ENCODE assay signal across 19 mouse cellular contexts in the genomic region with DNA sequence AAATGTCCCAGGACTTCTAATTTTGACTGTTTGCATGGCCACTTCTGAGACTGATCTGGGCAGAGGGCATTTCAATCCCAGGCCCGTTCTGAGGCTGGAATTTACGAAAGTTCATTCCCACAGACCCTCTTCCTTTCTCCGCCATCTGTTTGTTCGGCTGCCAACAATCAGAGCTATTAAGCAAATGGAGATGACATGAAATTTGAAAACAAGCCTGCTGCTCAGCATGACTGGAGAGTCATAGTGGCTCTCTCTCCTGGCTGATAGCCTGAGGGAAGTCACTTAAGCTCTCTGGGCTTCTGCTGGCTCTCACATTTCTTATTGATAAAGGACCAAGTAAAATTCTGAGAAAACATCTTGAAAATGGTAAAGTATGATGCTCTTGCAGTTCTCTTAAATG.
A peak's percentile ranks its signal among the peaks of the same experiment; 100 is the strongest.
DNase-seq lines count a peak whose midpoint lies in the region; ATAC-seq and TF ChIP-seq lines count a peak whose summit lies in the region.
"Had no signal": no experiment of that assay in that cellular context is flagged by ENCODE, and none has a peak within 500 bp of the region (broad histone marks: within the 10 kb centered on the region; RNA-seq: fewer than 3 reads in every experiment).

No protein-coding gene starts in this region.

- H3K9ac ChIP-seq in hindbrain, embryonic 14.5 days, result no peak overlapping the region
- no peak overlapping the region for H3K9ac ChIP-seq in hindbrain, embryonic 11.5 days (ENCODE audit: low read depth, low read length)
- no peak overlapping the region for H3K9ac ChIP-seq in midbrain, postnatal 0 days (replicated peaks; ENCODE audit: low read length, poor library complexity, severe bottlenecking)
- H3K9ac ChIP-seq in midbrain, embryonic 13.5 days (replicated peaks), result no peak overlapping the region
- H3K9ac ChIP-seq: heart, embryonic 13.5 days; neural tube, embryonic 12.5 days had no signal

- TF ChIP-seq CTCF in midbrain, postnatal 0 days (IDR thresholded peaks at IDR 0.05), result no peak

- no peak overlapping the region for H3K4me2 ChIP-seq in hindbrain, embryonic 14.5 days (replicated peaks)
- H3K4me2 ChIP-seq in hindbrain, embryonic 11.5 days (replicated peaks; ENCODE audit: low read depth, low read length), result no peak overlapping the region
- no peak overlapping the region for H3K4me2 ChIP-seq in midbrain, postnatal 0 days (ENCODE audit: low read depth, low read length, poor library complexity, severe bottlenecking)
- no peak overlapping the region for H3K4me2 ChIP-seq in midbrain, embryonic 13.5 days (replicated peaks)
- H3K4me2 ChIP-seq: heart, embryonic 13.5 days; liver, embryonic 11.5 days; neural tube, embryonic 12.5 days had no signal

- peak; percentile 27; the same call in 1 of the 2 replicates for ATAC-seq in hindbrain, embryonic 14.5 days (ENCODE audit: low FRiP score)
- no peak for ATAC-seq in hindbrain, embryonic 11.5 days (ENCODE audit: low FRiP score)
- no peak for ATAC-seq in midbrain, postnatal 0 days (ENCODE audit: low FRiP score)
- no peak for ATAC-seq in midbrain, embryonic 13.5 days
- ATAC-seq: intestine, embryonic 16.5 days had no signal

- no peaks in the 10 kb centered on the region for H3K36me3 ChIP-seq in hindbrain, embryonic 14.5 days (replicated peaks; ENCODE audit: control insufficient read depth, insufficient read depth)
- H3K36me3 ChIP-seq in hindbrain, embryonic 11.5 days (ENCODE audit: control insufficient read depth, insufficient read depth, low read length), result no peaks in the 10 kb centered on the region
- H3K36me3 ChIP-seq in midbrain, postnatal 0 days (ENCODE audit: insufficient read depth, low read length), result no peaks in the 10 kb centered on the region
- H3K36me3 ChIP-seq in midbrain, embryonic 13.5 days, result no peaks in the 10 kb centered on the region
- H3K36me3 ChIP-seq: heart, embryonic 13.5 days; limb, embryonic 10.5 days; neural tube, embryonic 12.5 days had no signal

- 49% methylated on average over 4 of the region's 4 CpGs for WGBS in hindbrain, embryonic 14.5 days
- 76% methylated on average over 4 of the region's 4 CpGs for WGBS in hindbrain, embryonic 11.5 days
- WGBS in midbrain, postnatal 0 days, result 60% methylated on average over 4 of the region's 4 CpGs
- 74% methylated on average over 4 of the region's 4 CpGs for WGBS in midbrain, embryonic 13.5 days

- DNase-seq in cerebellum, postnatal 10 days, result peak; percentile 93 to 95
- no peak for DNase-seq in cerebellum, adult 9-10 months
- DNase-seq in hindbrain, embryonic 14.5 days (ENCODE audit: low spot score), result peak; percentile 50
- no peak for DNase-seq in hindbrain, embryonic 11.5 days (ENCODE audit: low spot score)
- peak; percentile 77 for DNase-seq in midbrain, postnatal 0 days (ENCODE audit: low spot score)
- DNase-seq in adrenal gland, adult (ENCODE audit: inconsistent age in 2 of 2, low spot score in 1 of 2), result no peak
- DNase-seq: adrenal gland, adult 8-10 months; gastrocnemius, adult 2 months; heart, adult 11 months; heart, postnatal 36 days; right cerebral cortex, postnatal 25 days; thymus, postnatal 25 days had no signal

- no peaks in the 10 kb centered on the region for H3K27me3 ChIP-seq in hindbrain, embryonic 14.5 days (ENCODE audit: control insufficient read depth, insufficient read depth, low read length)
- no peaks in the 10 kb centered on the region for H3K27me3 ChIP-seq in hindbrain, embryonic 11.5 days (ENCODE audit: control insufficient read depth, insufficient read depth, low read length)
- H3K27me3 ChIP-seq in midbrain, postnatal 0 days (ENCODE audit: insufficient read depth, low read length), result no peaks in the 10 kb centered on the region
- H3K27me3 ChIP-seq in midbrain, embryonic 13.5 days, result no peaks in the 10 kb centered on the region
- H3K27me3 ChIP-seq: CH12.LX; heart, embryonic 13.5 days; neural tube, embryonic 12.5 days had no signal

- H3K4me3 ChIP-seq in hindbrain, embryonic 14.5 days (replicated peaks; ENCODE audit: low read length), result no peak overlapping the region
- no peak overlapping the region for H3K4me3 ChIP-seq in hindbrain, embryonic 11.5 days (ENCODE audit: low read depth, low read length)
- no peak overlapping the region for H3K4me3 ChIP-seq in midbrain, postnatal 0 days (ENCODE audit: low read depth, low read length)
- no peak overlapping the region for H3K4me3 ChIP-seq in midbrain, embryonic 13.5 days (replicated peaks)
- H3K4me3 ChIP-seq: gastrocnemius, adult 2 months; heart, embryonic 13.5 days; limb, embryonic 10.5 days; neural tube, embryonic 12.5 days had no signal

- 0 out of 2 replicates have a peak, but pooled peaks cover 4% of the 10 kb centered on the region for H3K9me3 ChIP-seq in hindbrain, embryonic 14.5 days (ENCODE audit: control insufficient read depth, low read length)
- no peaks in the 10 kb centered on the region for H3K9me3 ChIP-seq in hindbrain, embryonic 11.5 days (ENCODE audit: control insufficient read depth, low read length)
- H3K9me3 ChIP-seq in midbrain, postnatal 0 days (ENCODE audit: low read length), result no peaks in the 10 kb centered on the region
- H3K9me3 ChIP-seq in midbrain, embryonic 13.5 days, result no peaks in the 10 kb centered on the region
- H3K9me3 ChIP-seq: limb, embryonic 10.5 days; neural tube, embryonic 12.5 days had no signal

- no peaks in the 10 kb centered on the region for H3K4me1 ChIP-seq in hindbrain, embryonic 14.5 days (replicated peaks; ENCODE audit: control insufficient read depth, insufficient read depth, low read length)
- H3K4me1 ChIP-seq in hindbrain, embryonic 11.5 days (replicated peaks; ENCODE audit: control insufficient read depth, insufficient read depth, low read length), result no peaks in the 10 kb centered on the region
- H3K4me1 ChIP-seq in midbrain, postnatal 0 days (ENCODE audit: insufficient read depth, low read length), result no peaks in the 10 kb centered on the region
- H3K4me1 ChIP-seq in midbrain, embryonic 13.5 days (replicated peaks), result no peaks in the 10 kb centered on the region
- H3K4me1 ChIP-seq: heart, embryonic 13.5 days; limb, embryonic 10.5 days; neural tube, embryonic 12.5 days had no signal

- no peak overlapping the region for H3K27ac ChIP-seq in hindbrain, embryonic 14.5 days
- no peak overlapping the region for H3K27ac ChIP-seq in hindbrain, embryonic 11.5 days (ENCODE audit: low read depth, low read length)
- H3K27ac ChIP-seq in midbrain, postnatal 0 days (ENCODE audit: low read depth, low read length), result no peak overlapping the region
- no peak overlapping the region for H3K27ac ChIP-seq in midbrain, embryonic 13.5 days
- H3K27ac ChIP-seq: gastrocnemius, adult 2 months; heart, embryonic 13.5 days; limb, embryonic 10.5 days; neural tube, embryonic 12.5 days had no signal

Comparison
In these comparisons a context has a peak if more than half of its experiments do, and no peak if none do; other contexts are left out.
1. DNase-seq: peak in cerebellum, postnatal 10 days (2 of 2), hindbrain, embryonic 14.5 days (single experiment) and midbrain, postnatal 0 days (single experiment); none in cerebellum, adult 9-10 months (single experiment), hindbrain, embryonic 11.5 days (single experiment) and adrenal gland, adult (0 of 2).